Mouse (Mus musculus) bone marrow, adult 2 months (tissue): ENCODE data around the gene Plxnc1.

ENCODE experiments used
- CTCF ChIP-seq: fragments of 200-500 bp; IDR thresholded peaks from 2 replicates; pipeline ENCODE4 v1.5.1; 2011; ENCODE audit warnings: low read length, control low read depth; ENCODE audit not compliant: control insufficient read depth, insufficient read depth
- POLR2A ChIP-seq: fragments of 200-500 bp; IDR thresholded peaks from 2 replicates; pipeline ENCODE4 v1.6.1; 2011; ENCODE audit warnings: low read depth, mild to moderate bottlenecking, control low read depth, low read length, borderline replicate concordance; ENCODE audit not compliant: control insufficient read depth

- no peak for TF ChIP-seq CTCF
- no peak for TF ChIP-seq POLR2A
Observed at GRCm38 (mm10) chr10:94971625-94972161, 27.1 kb upstream of the Plxnc1 start.
